Mouse (Mus musculus) B cell, adult (primary cell): Measurements from ENCODE around the gene Plin5. TPM values are rescaled to one million over a fixed set of nuclear protein-coding genes. Genes with fewer than 3 reads are reported as not detected.

Experiments
- total RNA-seq: library from RNA; stranded (reverse); gene quantifications from 4 replicates; pipeline ENCODE4 v1.2.4, GENCODE M21; 2023; ENCODE audit not compliant: inconsistent age

Gene Plin5
- total RNA-seq, result not detected in 4 replicates

GRCm38 (mm10) chr17:56117251-56117710 is at the start of gene Plin5:
Plin5 (minus strand) TSS chr17:56117596.

GRCm38 (mm10) chr17:56162231-56162774 is 44.9 kb upstream of the Plin5 start, which contains the start of gene Tnfaip8l1:
Tnfaip8l1 (plus strand) TSS chr17:56162477.

GRCm38 (mm10) chr17:56139858-56140595 is 22.6 kb upstream of the Plin5 start, which contains the start of gene Sema6b:
Sema6b (minus strand) TSS chr17:56140343.

GRCm38 (mm10) chr17:56121826-56122225 is 4.4 kb upstream of the Plin5 start, which contains the start of gene Lrg1:
Lrg1 (minus strand) TSS chr17:56122001.

GRCm38 (mm10) chr17:56109219-56110051 is 8.0 kb downstream of the Plin5 start, which contains the start of gene Plin4:
Plin4 (minus strand) TSS chr17:56109803.

GRCm38 (mm10) chr17:56078880-56079795 is 38.3 kb downstream of the Plin5 start, which contains the start of gene Hdgfl2:
Hdgfl2 (plus strand) TSS chr17:56079634.

GRCm38 (mm10) chr17:56074827-56075208 is 42.6 kb downstream of the Plin5 start, which contains the start of gene Ubxn6:
Ubxn6 (minus strand) TSS chr17:56075028.

Other genes with a start within 250 kb of the Plin5 start
- gene Zfp119a, start 238.7 kb downstream of the Plin5 start, total RNA-seq, result 10.3 to 12.7 TPM (median 11.5 TPM) in 4 replicates
- 18.4 to 20.2 TPM (median 19.7 TPM) in 4 replicates for gene Zfp959, start 225.5 kb downstream of the Plin5 start, total RNA-seq
- 4.9 to 7.1 TPM (median 6.0 TPM) in 4 replicates for gene Zfp119b, start 168.1 kb downstream of the Plin5 start, total RNA-seq
- gene Ebi3, start 165.0 kb downstream of the Plin5 start, total RNA-seq, result 12.9 to 16.7 TPM (median 15.2 TPM) in 4 replicates
- gene Yju2, start 158.5 kb downstream of the Plin5 start, total RNA-seq, result 39.6 to 52.9 TPM (median 46.2 TPM) in 4 replicates
- 0.74 to 2.0 TPM (median 1.6 TPM) in 4 replicates for gene Shd, start 147.1 kb downstream of the Plin5 start, total RNA-seq
- gene Fsd1, start 131.1 kb downstream of the Plin5 start, total RNA-seq, result not detected in 4 replicates
- 0.42 to 0.81 TPM (median 0.61 TPM) in 3 of 4 replicates, not detected in the other for gene Stap2, start 112.0 kb downstream of the Plin5 start, total RNA-seq
- 56.8 to 63.5 TPM (median 62.7 TPM) in 4 replicates for gene Mpnd, start 111.9 kb downstream of the Plin5 start, total RNA-seq
- 86.0 to 87.5 TPM (median 87.0 TPM) in 4 replicates for gene Sh3gl1, start 81.0 kb downstream of the Plin5 start, total RNA-seq
- gene Chaf1a, start 77.2 kb downstream of the Plin5 start, total RNA-seq, result 3.1 to 4.3 TPM (median 3.7 TPM) in 4 replicates
- 69.0 to 71.9 TPM (median 71.0 TPM) in 4 replicates for gene Ubxn6, start 42.6 kb downstream of the Plin5 start, total RNA-seq
- gene Hdgfl2, start 38.0 kb downstream of the Plin5 start, total RNA-seq, result 102 to 112 TPM (median 107 TPM) in 4 replicates
- gene Plin4, start 7.8 kb downstream of the Plin5 start, total RNA-seq, result not detected in 4 replicates
- not detected in 4 replicates for gene Lrg1, start 4.4 kb upstream of the Plin5 start, total RNA-seq
- gene Sema6b, start 22.7 kb upstream of the Plin5 start, total RNA-seq, result 0.42 to 1.1 TPM (median 0.92 TPM) in 4 replicates
- 0.19 to 0.51 TPM (median 0.41 TPM) in 4 replicates for gene Tnfaip8l1, start 44.9 kb upstream of the Plin5 start, total RNA-seq
- gene Mydgf, start 66.3 kb upstream of the Plin5 start, total RNA-seq, result 50.0 to 56.0 TPM (median 53.0 TPM) in 4 replicates
- 52.3 to 59.2 TPM (median 53.1 TPM) in 4 replicates for gene Dpp9, start 101.3 kb upstream of the Plin5 start, total RNA-seq
- gene Fem1a, start 139.2 kb upstream of the Plin5 start, total RNA-seq, result 27.2 to 30.4 TPM (median 28.6 TPM) in 4 replicates
- gene Ticam1, start 159.2 kb upstream of the Plin5 start, total RNA-seq, result 22.7 to 27.2 TPM (median 25.2 TPM) in 4 replicates
- 11.6 to 16.2 TPM (median 15.4 TPM) in 4 replicates for gene Plin3, start 175.3 kb upstream of the Plin5 start, total RNA-seq
- not detected in 4 replicates for gene Arrdc5, start 182.7 kb upstream of the Plin5 start, total RNA-seq
- gene Uhrf1, start 185.7 kb upstream of the Plin5 start, total RNA-seq, result 13.7 to 22.6 TPM (median 17.5 TPM) in 4 replicates
- 66.1 to 73.1 TPM (median 68.8 TPM) in 4 replicates for gene Kdm4b, start 208.5 kb upstream of the Plin5 start, total RNA-seq